Mouse (Mus musculus) intestine, embryonic 16.5 days (tissue): Measurements from ENCODE around the gene Hoxb1. TPM values are rescaled to one million over a fixed set of nuclear protein-coding genes. Genes with fewer than 3 reads are reported as not detected.

Experiments
- ATAC-seq: fragments of 200-750 bp; cut with Nextera tagmentation; 2 replicates; pipeline ENCODE4 v1.8.0; 2017; ENCODE audit warnings: moderate TSS enrichment, moderate library complexity
- H3K27ac ChIP-seq: fragments of 300-500 bp; sonication (generic); 2 replicates; pipeline ENCODE4 v1.5.1; 2014; ENCODE audit warnings: mild to moderate bottlenecking, low read length
- H3K27me3 ChIP-seq: fragments of 300-500 bp; sonication (generic); replicated peaks from 2 replicates; pipeline ENCODE4 v1.6.1; 2014; ENCODE audit warnings: low read length, control low read depth, mixed read lengths; ENCODE audit not compliant: control insufficient read depth, insufficient read depth
- H3K36me3 ChIP-seq: fragments of 300-500 bp; sonication (generic); 2 replicates; pipeline ENCODE4 v1.6.1; 2014; ENCODE audit warnings: low read length, control low read depth; ENCODE audit not compliant: control insufficient read depth, insufficient read depth
- H3K4me1 ChIP-seq: fragments of 300-500 bp; sonication (generic); 2 replicates; pipeline ENCODE4 v1.6.1; 2014; ENCODE audit warnings: low read length, control low read depth, mixed read lengths; ENCODE audit not compliant: control insufficient read depth, insufficient read depth
- H3K4me2 ChIP-seq: fragments of 300-500 bp; sonication (generic); 2 replicates; pipeline ENCODE4 v1.6.1; 2014; ENCODE audit warnings: low read depth, low read length, control low read depth
- H3K4me3 ChIP-seq: fragments of 300-500 bp; sonication (generic); 2 replicates; pipeline ENCODE4 v1.5.1; 2014; ENCODE audit warnings: mild to moderate bottlenecking, low read length
- H3K9ac ChIP-seq: fragments of 300-500 bp; sonication (generic); 2 replicates; pipeline ENCODE4 v1.6.1; 2014; ENCODE audit warnings: low read depth, low read length
- H3K9me3 ChIP-seq: fragments of 300-500 bp; sonication (generic); 2 replicates; pipeline ENCODE4 v1.6.1; 2016; ENCODE audit warnings: low read length, control low read depth; ENCODE audit not compliant: control insufficient read depth
- WGBS: fragments of 180-500 bp; shearing (Covaris S2); extraction: QIAGEN DNeasy Blood & Tissue Kit; methylation state at CpG from one replicate; pipeline ENCODE4 v1.1.7; 2014; 5-methylcytosine and 5-hydroxymethylcytosine counted together
- polyA plus RNA-seq: library from polyadenylated mRNA; unstranded; fragments of >200 nt; fragmentation: Nextera tagmentation; extraction: Ambion mirVana; gene quantifications from 2 replicates; pipeline ENCODE4 v1.2.1, GENCODE M21; 2015

The Hoxb1 gene
- polyA plus RNA-seq, 1 experiment from 2014 or later, result not detected

GRCm38 (mm10) chr11:96368686-96369085, 3.1 kb downstream of the Hoxb1 start:
- WGBS, result 47% methylated on average over 5 of the region's 5 CpGs
- no peak overlapping the region for H3K9ac ChIP-seq
- no peaks in the 10 kb centered on the region for H3K9me3 ChIP-seq
- no peak overlapping the region for H3K4me3 ChIP-seq
- no peak overlapping the region for H3K27ac ChIP-seq
- no peak for ATAC-seq
- H3K36me3 ChIP-seq, result no peaks in the 10 kb centered on the region
- H3K4me2 ChIP-seq, result no peak overlapping the region
- H3K4me1 ChIP-seq, result peaks cover 10% of the 10 kb centered on the region
- H3K27me3 ChIP-seq, result no peaks in the 10 kb centered on the region; the same call in 1 of the 2 replicates

DNA sequence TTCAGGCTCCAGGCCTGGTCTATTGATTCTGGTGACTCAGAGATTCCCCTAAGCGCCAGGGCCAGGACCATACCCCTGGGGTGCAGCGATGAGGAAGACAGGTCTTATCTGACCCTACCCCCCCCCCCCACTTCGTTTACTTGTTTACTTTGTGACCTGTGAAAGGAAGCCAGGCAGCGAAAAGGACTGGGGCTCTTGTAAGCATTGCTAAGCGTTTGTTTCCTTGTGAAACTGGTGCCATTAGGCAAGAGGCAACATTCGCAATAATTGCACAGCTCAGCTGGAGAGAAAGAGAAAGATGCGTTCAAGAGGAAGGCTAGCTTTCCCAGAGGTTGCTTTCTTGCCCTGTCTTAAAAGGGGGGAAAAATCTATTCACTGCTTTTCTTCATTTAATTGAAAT, 3.6 kb downstream of the Hoxb1 start:
- Histone ChIP-seq H3K4me2 (no peak overlapping the region), H3K9ac (no peak overlapping the region), H3K27me3 (no peaks in the 10 kb centered on the region; the same call in 1 of the 2 replicates), H3K9me3 (no peaks in the 10 kb centered on the region), H3K27ac (no peak overlapping the region), H3K4me3 (no peak overlapping the region), H3K36me3 (no peaks in the 10 kb centered on the region), H3K4me1 (peaks cover 10% of the 10 kb centered on the region)
- no peak for ATAC-seq
- WGBS, result 51% methylated on average over 7 of the region's 7 CpGs

- ATAC-seq, result no peak
These were observed 6.2 kb downstream of the Hoxb1 start for GRCm38 (mm10) chr11:96371726-96372125.

GRCm38 (mm10) chr11:96372519-96372918, 7.0 kb downstream of the Hoxb1 start:
- no peak overlapping the region for H3K9ac ChIP-seq
- no peaks in the 10 kb centered on the region for H3K27me3 ChIP-seq
- peaks cover 7% of the 10 kb centered on the region for H3K4me1 ChIP-seq
- H3K9me3 ChIP-seq, result no peaks in the 10 kb centered on the region
- H3K4me3 ChIP-seq, result no peak overlapping the region
- no peak overlapping the region for H3K4me2 ChIP-seq
- H3K27ac ChIP-seq, result no peak overlapping the region
- no peak for ATAC-seq
- WGBS, result 15% methylated on average over 3 of the region's 3 CpGs
- no peaks in the 10 kb centered on the region for H3K36me3 ChIP-seq

More at GRCm38 (mm10) chr11:96371726-96372125, 6.2 kb downstream of the Hoxb1 start:
- H3K27me3 ChIP-seq, result no peaks in the 10 kb centered on the region
- H3K9me3 ChIP-seq, result no peaks in the 10 kb centered on the region
- no peak overlapping the region for H3K4me2 ChIP-seq
- H3K4me3 ChIP-seq, result no peak overlapping the region
- 38% methylated on average over 3 of the region's 3 CpGs for WGBS
- no peak overlapping the region for H3K9ac ChIP-seq
- H3K27ac ChIP-seq, result no peak overlapping the region
- H3K36me3 ChIP-seq, result no peaks in the 10 kb centered on the region
- H3K4me1 ChIP-seq, result peaks cover 7% of the 10 kb centered on the region

DNA sequence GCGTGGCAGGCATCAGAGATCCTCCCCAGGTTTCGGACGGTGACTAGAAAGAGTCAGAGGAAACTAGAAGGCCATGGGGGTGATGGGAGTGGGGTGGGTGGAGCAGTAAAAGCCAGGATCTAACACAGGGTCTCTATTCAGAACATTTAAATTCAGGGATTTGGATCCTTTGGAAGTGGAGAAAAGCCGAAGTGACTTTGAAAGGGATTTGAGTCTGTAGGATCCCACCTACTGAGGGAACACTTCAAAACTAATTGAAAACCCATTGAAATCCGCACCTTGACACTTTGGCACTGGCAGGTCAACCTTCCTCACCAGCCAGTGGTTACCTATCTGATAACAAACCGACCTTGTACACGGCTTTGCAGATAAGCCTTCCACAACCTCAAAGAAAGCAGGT, 9.3 kb downstream of the Hoxb1 start:
- Histone ChIP-seq H3K4me1 (peaks cover 7% of the 10 kb centered on the region), H3K9me3 (no peaks in the 10 kb centered on the region), H3K27ac (no peak overlapping the region), H3K36me3 (no peaks in the 10 kb centered on the region), H3K9ac (no peak overlapping the region), H3K27me3 (no peaks in the 10 kb centered on the region), H3K4me2 (no peak overlapping the region), H3K4me3 (no peak overlapping the region)
- WGBS, result 55% methylated on average over 7 of the region's 7 CpGs
- ATAC-seq, result no peak

DNA sequence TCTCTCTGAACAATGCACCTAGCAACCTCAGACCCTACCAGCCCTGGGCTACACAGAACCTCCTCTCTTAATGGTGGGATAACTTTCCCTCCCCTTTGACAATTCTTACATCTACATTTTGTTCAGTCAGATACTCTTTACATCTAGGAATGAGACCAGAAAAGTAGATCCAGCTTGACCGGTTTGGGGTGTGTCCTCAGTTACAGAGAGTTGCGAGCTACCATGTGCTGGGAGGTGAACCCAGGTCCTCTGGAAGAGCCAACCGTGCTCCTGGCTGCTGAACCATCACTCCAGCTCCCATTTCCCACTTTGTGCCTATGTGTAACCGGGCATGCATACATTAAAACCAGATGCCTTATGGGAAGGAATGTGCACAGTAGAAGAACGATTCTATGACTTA, 17.8 kb downstream of the Hoxb1 start:
- Histone ChIP-seq H3K36me3 (no peaks in the 10 kb centered on the region), H3K4me1 (no peaks in the 10 kb centered on the region), H3K9me3 (no peaks in the 10 kb centered on the region), H3K4me2 (no peak overlapping the region), H3K9ac (no peak overlapping the region), H3K4me3 (no peak overlapping the region), H3K27me3 (no peaks in the 10 kb centered on the region), H3K27ac (no peak overlapping the region)
- WGBS, result 59% methylated on average over 5 of the region's 5 CpGs
- no peak for ATAC-seq

DNA sequence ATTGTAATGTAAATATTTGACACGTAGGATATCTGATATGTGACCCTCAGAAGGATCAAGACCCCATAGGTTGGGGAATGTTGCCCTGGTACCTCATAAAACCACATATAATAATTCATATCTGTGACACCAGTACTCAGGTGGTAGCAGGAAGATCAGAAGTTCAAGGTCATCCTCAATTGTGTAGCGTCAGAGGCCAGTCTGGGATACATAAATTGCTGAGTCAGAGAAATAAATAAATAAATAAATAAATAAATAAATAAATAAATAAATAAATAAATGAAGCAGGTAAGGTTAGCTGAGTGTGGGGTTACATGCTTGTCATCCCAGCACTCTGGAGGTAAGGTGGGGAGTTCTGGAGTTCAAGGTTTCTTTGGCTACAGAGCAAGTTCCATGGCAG, 22.1 kb downstream of the Hoxb1 start:
- no peaks in the 10 kb centered on the region for H3K9me3 ChIP-seq
- H3K4me1 ChIP-seq, result 0 out of 2 replicates have a peak, but pooled peaks cover 3% of the 10 kb centered on the region
- H3K9ac ChIP-seq, result no peak overlapping the region
- no peaks in the 10 kb centered on the region for H3K36me3 ChIP-seq
- H3K27me3 ChIP-seq, result no peaks in the 10 kb centered on the region
- no peak for ATAC-seq
- no peak overlapping the region for H3K27ac ChIP-seq
- no peak overlapping the region for H3K4me2 ChIP-seq
- WGBS, result 83% methylated on average over 2 of the region's 2 CpGs
- H3K4me3 ChIP-seq, result no peak overlapping the region

GRCm38 (mm10) chr11:96396772-96397626, 31.4 kb downstream of the Hoxb1 start:
- Histone ChIP-seq H3K27ac (peak overlapping the region; percentile 61; the same call in 1 of the 2 replicates), H3K36me3 (no peaks in the 10 kb centered on the region), H3K4me2 (no peak overlapping the region), H3K9ac (no peak overlapping the region), H3K27me3 (no peaks in the 10 kb centered on the region), H3K9me3 (no peaks in the 10 kb centered on the region), H3K4me3 (no peak overlapping the region), H3K4me1 (peaks cover 16% of the 10 kb centered on the region)
- peak; percentile 76 for ATAC-seq
- 16% methylated on average over 15 of the region's 15 CpGs for WGBS

GRCm38 (mm10) chr11:96397806-96398335, 32.3 kb downstream of the Hoxb1 start:
- 26% methylated on average over 7 of the region's 7 CpGs for WGBS
- Histone ChIP-seq H3K27me3 (no peaks in the 10 kb centered on the region), H3K36me3 (no peaks in the 10 kb centered on the region), H3K27ac (no peak overlapping the region), H3K4me3 (no peak overlapping the region), H3K4me1 (peaks cover 16% of the 10 kb centered on the region), H3K9ac (no peak overlapping the region), H3K9me3 (no peaks in the 10 kb centered on the region), H3K4me2 (no peak overlapping the region)
- peak; percentile 61 for ATAC-seq
